Mouse (Mus musculus) ES-E14 (cell line): ENCODE measurements around the gene Gm26938. TPM values are rescaled to one million over a fixed set of nuclear protein-coding genes. Genes with fewer than 3 reads are reported as not detected.

Experiments
- DNase-seq: peaks from one replicate; pipeline ENCODE4 v3.0.0-alpha.2; 2013; ENCODE audit warnings: low read depth, low spot score
- H3K27ac ChIP-seq: 2 replicates; pipeline ENCODE4 v1.5.1; 2012; ENCODE audit warnings: low read depth, mild to moderate bottlenecking, low read length, moderate library complexity, mixed read lengths; ENCODE audit not compliant: poor library complexity, insufficient read depth, severe bottlenecking
- H3K36me3 ChIP-seq: 2 replicates; pipeline ENCODE4 v1.6.1; 2012; ENCODE audit warnings: mild to moderate bottlenecking, low read length, moderate library complexity, mixed read lengths; ENCODE audit not compliant: control insufficient read depth, poor library complexity, insufficient read depth, severe bottlenecking
- H3K4me1 ChIP-seq, 2 experiments: fragments of 150-350 bp in 1 of 2; sonication (generic) in 1 of 2; 2 replicates each; pipeline ENCODE4 v1.6.1; 2012; ENCODE audit warnings: low read length in 2 of 2, mild to moderate bottlenecking in 1 of 2, mixed read lengths in 1 of 2; ENCODE audit not compliant: control insufficient read depth in 2 of 2, insufficient read depth in 2 of 2, poor library complexity in 1 of 2
- H3K4me3 ChIP-seq, 2 experiments: fragments of 150-350 bp in 1 of 2; sonication (generic) in 1 of 2; 2 replicates each; pipeline ENCODE4 v1.5.1; 2012; ENCODE audit warnings: low read length in 2 of 2, low read depth in 1 of 2, mild to moderate bottlenecking in 1 of 2, mixed read lengths in 1 of 2; ENCODE audit not compliant: insufficient read depth in 1 of 2, poor library complexity in 1 of 2, severe bottlenecking in 1 of 2
- H3K9ac ChIP-seq: 2 replicates; pipeline ENCODE4 v1.6.1; 2012; ENCODE audit warnings: low read depth, mild to moderate bottlenecking, low read length, mixed read lengths; ENCODE audit not compliant: poor library complexity, insufficient read depth, severe bottlenecking
- H3K9me3 ChIP-seq: fragments of 150-350 bp; sonication (generic); 2 replicates; pipeline ENCODE4 v1.6.1; 2012; ENCODE audit warnings: low read depth, mild to moderate bottlenecking, low read length; ENCODE audit not compliant: control insufficient read depth, insufficient read depth
- CHD2 ChIP-seq: IDR thresholded peaks from 2 replicates; pipeline ENCODE4 v1.6.1; 2014; ENCODE audit warnings: mild to moderate bottlenecking, low read depth, low read length, inconsistent platforms
- HCFC1 ChIP-seq: IDR thresholded peaks from 2 replicates; pipeline ENCODE4 v1.6.1; 2012; ENCODE audit warnings: low read length, inconsistent platforms, borderline replicate concordance; ENCODE audit not compliant: insufficient read depth
- MAFK ChIP-seq: IDR thresholded peaks from 2 replicates; pipeline ENCODE4 v1.6.1; 2014; ENCODE audit warnings: mild to moderate bottlenecking, low read depth, low read length, inconsistent platforms; ENCODE audit not compliant: insufficient read depth
- ZC3H11A ChIP-seq: IDR thresholded peaks from 2 replicates; pipeline ENCODE4 v1.6.1; 2012; ENCODE audit warnings: low read depth, mild to moderate bottlenecking, inconsistent platforms, low read length, borderline replicate concordance
- ZNF384 ChIP-seq: IDR thresholded peaks from 2 replicates; pipeline ENCODE4 v1.6.1; 2012; ENCODE audit warnings: low read depth, low read length, inconsistent platforms
- in situ Hi-C, 2 experiments: fragments of 600-800 bp; cut with MboI; formaldehyde crosslinking; loops; one replicate each; pipeline ENCODE4 v1.15.1; 2025; ENCODE audit warnings: low sequenced_read_pairs in 2 of 2, inconsistent platforms in 1 of 2; ENCODE audit not compliant: unreplicated experiment in 2 of 2
- total RNA-seq: library from RNA; depleted of rRNA; stranded (reverse); fragments of 300-350 nt; gene quantifications from 2 replicates; pipeline ENCODE4 v1.2.3, GENCODE M21; 2012

The Gm26938 gene
- total RNA-seq, 1 experiment: not detected

GRCm38 (mm10) chr5:139835706-139836105 lies 9.5 kb upstream of the Gm26938 start:
- no peak for DNase-seq
- TF ChIP-seq CHD2: no peak
- no peak for TF ChIP-seq HCFC1
- no peak for TF ChIP-seq MAFK
- no peak for TF ChIP-seq ZNF384
- no peak for TF ChIP-seq ZC3H11A
- Histone ChIP-seq H3K9me3 (no peaks in the 10 kb centered on the region), H3K36me3 (no peaks in the 10 kb centered on the region), H3K4me1 (no peaks in the 10 kb centered on the region; a peak in 1 of 4 replicates), H3K27ac (no peak overlapping the region), H3K9ac (no peak overlapping the region), H3K4me3 (no peak overlapping the region)
- in situ Hi-C loops: loop anchor here (25.0 kb wide), 2 partner anchors 452 to 577 kb away; partner anchors contain the start of gene Eif3b (in 2 of the 2)

GRCm38 (mm10) chr5:139832125-139832524 lies 5.9 kb upstream of the Gm26938 start:
- H3K9me3 ChIP-seq: no peaks in the 10 kb centered on the region

GRCm38 (mm10) chr5:139830734-139831133 lies 4.5 kb upstream of the Gm26938 start:
- no peak for TF ChIP-seq ZC3H11A
- TF ChIP-seq HCFC1: no peak
- TF ChIP-seq CHD2: no peak
- no peak for TF ChIP-seq MAFK
- no peak for TF ChIP-seq ZNF384
- Histone ChIP-seq H3K9me3 (no peaks in the 10 kb centered on the region), H3K36me3 (no peaks in the 10 kb centered on the region), H3K4me1 (peaks cover 0 to 3% of the 10 kb centered on the region in 2 experiments; a peak in 1 of 4 replicates), H3K4me3 (no peak overlapping the region), H3K9ac (no peak overlapping the region), H3K27ac (no peak overlapping the region)
- no peak for DNase-seq
- in situ Hi-C loops: loop anchor here (25.0 kb wide), 2 partner anchors 457 to 582 kb away; partner anchors contain the start of gene Eif3b (in 2 of the 2)

More at GRCm38 (mm10) chr5:139832125-139832524, 5.9 kb upstream of the Gm26938 start:
- Histone ChIP-seq H3K36me3 (no peaks in the 10 kb centered on the region), H3K9ac (no peak overlapping the region), H3K27ac (no peak overlapping the region), H3K4me3 (no peak overlapping the region), H3K4me1 (no peaks in the 10 kb centered on the region; a peak in 1 of 4 replicates)
- TF ChIP-seq MAFK: no peak
- no peak for TF ChIP-seq HCFC1
- no peak for TF ChIP-seq ZNF384
- no peak for TF ChIP-seq ZC3H11A
- TF ChIP-seq CHD2: no peak
- in situ Hi-C loops: loop anchor here (25.0 kb wide), 2 partner anchors 455 to 580 kb away; partner anchors contain the start of gene Eif3b (in 2 of the 2)
- DNase-seq: no peak

GRCm38 (mm10) chr5:139829384-139829783 lies 3.2 kb upstream of the Gm26938 start:
- H3K4me3 ChIP-seq: no peak overlapping the region
- DNase-seq: no peak
- no peak overlapping the region for H3K9ac ChIP-seq
- H3K27ac ChIP-seq: no peak overlapping the region
- no peak for TF ChIP-seq ZC3H11A
- no peak for TF ChIP-seq CHD2
- TF ChIP-seq ZNF384: no peak
- no peak for TF ChIP-seq MAFK
- TF ChIP-seq HCFC1: no peak
- peaks cover 0 to 3% of the 10 kb centered on the region in 2 experiments; a peak in 1 of 4 replicates for H3K4me1 ChIP-seq
- H3K9me3 ChIP-seq: no peaks in the 10 kb centered on the region
- H3K36me3 ChIP-seq: peaks cover under 1% of the 10 kb centered on the region; the same call in 1 of the 2 replicates
- in situ Hi-C loops: loop anchor here (25.0 kb wide), 2 partner anchors 458 to 583 kb away; partner anchors contain the start of gene Eif3b (in 2 of the 2)
